Mouse (Mus musculus) limb, embryonic 14.5 days (tissue): Measurements from ENCODE around the gene Gpn1. TPM values are rescaled to one million over a fixed set of nuclear protein-coding genes. Genes with fewer than 3 reads are reported as not detected.

Experiments
- ATAC-seq: fragments of 200-750 bp; cut with Nextera tagmentation; 2 replicates; pipeline ENCODE4 v1.8.0; 2017; ENCODE audit warnings: low read depth, moderate number of reproducible peaks, moderate TSS enrichment; ENCODE audit not compliant: low FRiP score
- DNase-seq: peaks from one replicate; pipeline ENCODE4 v3.0.0-alpha.2; 2015; ENCODE audit warnings: low spot score
- H3K27ac ChIP-seq: fragments of 300-500 bp; sonication (generic); replicated peaks from 2 replicates; pipeline ENCODE4 v1.5.1; 2014; ENCODE audit warnings: low read depth, mild to moderate bottlenecking, low read length, moderate library complexity, mixed read lengths
- H3K27me3 ChIP-seq: fragments of 300-500 bp; sonication (generic); 2 replicates; pipeline ENCODE4 v1.6.1; 2014; ENCODE audit warnings: low read length, mixed read lengths; ENCODE audit not compliant: control insufficient read depth, insufficient read depth
- H3K36me3 ChIP-seq: fragments of 300-500 bp; sonication (generic); 2 replicates; pipeline ENCODE4 v1.6.1; 2014; ENCODE audit warnings: mild to moderate bottlenecking, low read length, moderate library complexity, mixed read lengths; ENCODE audit not compliant: control insufficient read depth, insufficient read depth
- H3K4me1 ChIP-seq: fragments of 300-500 bp; sonication (generic); 2 replicates; pipeline ENCODE4 v1.6.1; 2014; ENCODE audit warnings: antibody characterized with exemption, low read length, mixed read lengths; ENCODE audit not compliant: control insufficient read depth, insufficient read depth
- H3K4me2 ChIP-seq: fragments of 300-500 bp; sonication (generic); replicated peaks from 2 replicates; pipeline ENCODE4 v1.6.1; 2014; ENCODE audit warnings: low read depth, mild to moderate bottlenecking, low read length, moderate library complexity; ENCODE audit not compliant: severe bottlenecking
- H3K4me3 ChIP-seq: fragments of 300-500 bp; sonication (generic); replicated peaks from 2 replicates; pipeline ENCODE4 v1.5.1; 2014; ENCODE audit warnings: low read length
- H3K9ac ChIP-seq: fragments of 300-500 bp; sonication (generic); 2 replicates; pipeline ENCODE4 v1.6.1; 2014; ENCODE audit warnings: mild to moderate bottlenecking, low read depth, low read length, moderate library complexity; ENCODE audit not compliant: severe bottlenecking
- H3K9me3 ChIP-seq: fragments of 300-500 bp; sonication (generic); 2 replicates; pipeline ENCODE4 v1.6.1; 2016; ENCODE audit warnings: low read length; ENCODE audit not compliant: control insufficient read depth
- POLR2A ChIP-seq: fragments of 200-500 bp; IDR thresholded peaks from 2 replicates; pipeline ENCODE4 v1.8.0; 2012; ENCODE audit warnings: inconsistent platforms, mild to moderate bottlenecking, moderate library complexity, borderline replicate concordance; ENCODE audit not compliant: insufficient read depth, insufficient read length; ENCODE audit errors: extremely low read depth
- WGBS: fragments of 180-500 bp; shearing (Covaris S2); extraction: QIAGEN DNeasy Blood & Tissue Kit; methylation state at CpG from one replicate; pipeline ENCODE4 v1.1.7; 2014; 5-methylcytosine and 5-hydroxymethylcytosine counted together
- polyA plus RNA-seq, 2 experiments: library from polyadenylated mRNA; depleted of rRNA in 1 of 2; stranded (reverse) in 1 of 2; unstranded in 1 of 2; fragments of >200 nt; fragmentation: Nextera tagmentation in 1 of 2; extraction: Ambion mirVana in 1 of 2; gene quantifications; 2 replicates each; pipeline versions ENCODE4 v1.2.1 to v1.2.3; 2012 to 2014

Gene Gpn1
- polyA plus RNA-seq (2012; rRNA removed): 25.7 and 27.8 TPM in 2 replicates
- 47.1 and 53.4 TPM in 2 replicates for polyA plus RNA-seq (2014; fragmentation: Nextera tagmentation; extraction: Ambion mirVana)

GRCm38 (mm10) chr5:31494513-31495297 lies at the start of gene Gpn1:
TSS of gene Gpn1 (plus strand) at chr5:31494741.
- peaks cover 5% of the 10 kb centered on the region for H3K4me1 ChIP-seq
- ATAC-seq (peak; percentile 100), DNase-seq (peak; percentile 95)
- peaks cover 37% of the 10 kb centered on the region for H3K36me3 ChIP-seq
- peak; percentile 58; the same call in 1 of the 2 replicates for TF ChIP-seq POLR2A
- H3K27me3 ChIP-seq: no peaks in the 10 kb centered on the region
- H3K27ac ChIP-seq: no peak within 1 kb of the TSS
- H3K4me3 ChIP-seq: peak within 1 kb of the TSS; percentile 90
- H3K9ac ChIP-seq: peak within 1 kb of the TSS; percentile 74
- H3K4me2 ChIP-seq: peak within 1 kb of the TSS; percentile 79
- no peaks in the 10 kb centered on the region for H3K9me3 ChIP-seq
- WGBS: under 1% methylated on average over 49 of the region's 49 CpGs

- no peaks in the 10 kb centered on the region for H3K36me3 ChIP-seq
- DNase-seq: no peak
- no peak overlapping the region for H3K4me2 ChIP-seq
- no peaks in the 10 kb centered on the region for H3K9me3 ChIP-seq
- peaks cover 11% of the 10 kb centered on the region for H3K4me1 ChIP-seq
- no peak overlapping the region for H3K4me3 ChIP-seq
- 86% methylated on average over 2 of the region's 2 CpGs for WGBS
- H3K9ac ChIP-seq: no peak overlapping the region
- TF ChIP-seq POLR2A: no peak
- no peaks in the 10 kb centered on the region for H3K27me3 ChIP-seq
- ATAC-seq: no peak
- no peak overlapping the region for H3K27ac ChIP-seq
These were observed 43.2 kb upstream of the Gpn1 start for GRCm38 (mm10) chr5:31451336-31451735.

GRCm38 (mm10) chr5:31451878-31452561 lies 42.5 kb upstream of the Gpn1 start, which contains the start of gene Zfp512:
TSS of gene Zfp512 (plus strand) at chr5:31452431.
- WGBS: 5% methylated on average over 23 of the region's 23 CpGs

GRCm38 (mm10) chr5:31452562-31452878 lies 42.0 kb upstream of the Gpn1 start:
- WGBS: 4% methylated on average over 11 of the region's 11 CpGs
- Histone ChIP-seq H3K9ac (peak overlapping the region; percentile 66), H3K36me3 (no peaks in the 10 kb centered on the region), H3K27me3 (no peaks in the 10 kb centered on the region), H3K4me3 (peak overlapping the region; percentile 50), H3K27ac (no peak overlapping the region; the same call in 1 of the 2 replicates), H3K4me1 (peaks cover 11% of the 10 kb centered on the region), H3K9me3 (no peaks in the 10 kb centered on the region), H3K4me2 (peak overlapping the region; percentile 65)
- TF ChIP-seq POLR2A: 0 out of 2 replicates have a peak, but pooled peaks have one; percentile 13
- ATAC-seq (no peak), DNase-seq (no peak)

More at GRCm38 (mm10) chr5:31451878-31452561, 42.5 kb upstream of the Gpn1 start, which contains the start of gene Zfp512:
- no peaks in the 10 kb centered on the region for H3K27me3 ChIP-seq
- H3K4me3 ChIP-seq: peak within 1 kb of the TSS; percentile 50
- H3K4me2 ChIP-seq: peak within 1 kb of the TSS; percentile 65
- DNase-seq (peak; percentile 96), ATAC-seq (peak; percentile 98)
- peaks cover 11% of the 10 kb centered on the region for H3K4me1 ChIP-seq
- no peak for TF ChIP-seq POLR2A
- H3K9me3 ChIP-seq: no peaks in the 10 kb centered on the region
- H3K36me3 ChIP-seq: no peaks in the 10 kb centered on the region
- peak within 1 kb of the TSS; percentile 66 for H3K9ac ChIP-seq
- H3K27ac ChIP-seq: peak within 1 kb of the TSS; percentile 38; the same call in 1 of the 2 replicates

GRCm38 (mm10) chr5:31452886-31453410 lies 41.6 kb upstream of the Gpn1 start:
- no peak for TF ChIP-seq POLR2A
- peaks cover 11% of the 10 kb centered on the region for H3K4me1 ChIP-seq
- no peak for ATAC-seq

More at GRCm38 (mm10) chr5:31452886-31453410, 41.6 kb upstream of the Gpn1 start:
- Histone ChIP-seq H3K36me3 (no peaks in the 10 kb centered on the region), H3K4me3 (peak overlapping the region; percentile 50), H3K27ac (no peak overlapping the region), H3K27me3 (no peaks in the 10 kb centered on the region), H3K9ac (peak overlapping the region; percentile 66), H3K9me3 (no peaks in the 10 kb centered on the region), H3K4me2 (peak overlapping the region; percentile 65)
- no peak for DNase-seq
- WGBS: 15% methylated on average over 7 of the region's 7 CpGs
